Mouse (Mus musculus): ENCODE measurements around the gene Gm6217.
"Not testable (repeated sequence)": the region's sequence is repeated elsewhere in the genome, so short reads cannot be mapped to it uniquely, and the experiment has no call there.

The Gm6217 gene

GRCm38 (mm10) chr1:82931326-82931725 lies at the start of gene Gm6217:
Gene Gm6217, minus strand, starts transcription at chr1:82931399.
- CTCF ChIA-PET: not testable (repeated sequence)

- CTCF ChIA-PET: no interaction called here
Observed at GRCm38 (mm10) chr1:82977840-82978239, 46.6 kb upstream of the Gm6217 start.

GRCm38 (mm10) chr1:82975750-82976149 lies 44.6 kb upstream of the Gm6217 start:
- CTCF ChIA-PET: no interaction called here

GRCm38 (mm10) chr1:82974342-82974741 lies 43.1 kb upstream of the Gm6217 start:
- CTCF ChIA-PET: no interaction called here

- CTCF ChIA-PET: no interaction called here
Observed at GRCm38 (mm10) chr1:82973901-82974300, 42.7 kb upstream of the Gm6217 start.

GRCm38 (mm10) chr1:82973244-82973643 lies 42.0 kb upstream of the Gm6217 start:
- CTCF ChIA-PET: no interaction called here

- CTCF ChIA-PET: no interaction called here
Observed at GRCm38 (mm10) chr1:82972046-82972445, 40.8 kb upstream of the Gm6217 start.

GRCm38 (mm10) chr1:82966413-82966812 lies 35.2 kb upstream of the Gm6217 start:
- CTCF ChIA-PET: no interaction called here

- CTCF ChIA-PET: no interaction called here
Observed at GRCm38 (mm10) chr1:82959870-82960385, 28.7 kb upstream of the Gm6217 start, which contains the start of gene Gm47955. Gene Gm47955, plus strand, starts transcription at chr1:82960286.

GRCm38 (mm10) chr1:82955913-82956312 lies 24.7 kb upstream of the Gm6217 start, which contains the start of gene Gm7544:
Gene Gm7544, minus strand, starts transcription at chr1:82956013.
- CTCF ChIA-PET: not testable (repeated sequence)

- CTCF ChIA-PET: no interaction called here
Observed at GRCm38 (mm10) chr1:82948601-82949000, 17.4 kb upstream of the Gm6217 start.

GRCm38 (mm10) chr1:82946029-82946428 lies 14.8 kb upstream of the Gm6217 start:
- CTCF ChIA-PET: not testable (repeated sequence)

GRCm38 (mm10) chr1:82943295-82943694 lies 12.1 kb upstream of the Gm6217 start, which contains the start of gene A030003K21Rik:
Gene A030003K21Rik, minus strand, starts transcription at chr1:82943388.
- CTCF ChIA-PET: not testable (repeated sequence)

- CTCF ChIA-PET: not testable (repeated sequence)
Observed at GRCm38 (mm10) chr1:82942505-82942904, 11.3 kb upstream of the Gm6217 start.

GRCm38 (mm10) chr1:82938666-82939065 lies 7.5 kb upstream of the Gm6217 start:
- CTCF ChIA-PET: no interaction called here

GRCm38 (mm10) chr1:82930558-82930957 lies 641 bp downstream of the Gm6217 start:
- CTCF ChIA-PET: not testable (repeated sequence)

GRCm38 (mm10) chr1:82924650-82925049 lies 6.5 kb downstream of the Gm6217 start, which contains the start of gene A030014E15Rik:
Gene A030014E15Rik, plus strand, starts transcription at chr1:82924917.
- CTCF ChIA-PET: no interaction called here

- CTCF ChIA-PET: not testable (repeated sequence)
Observed at GRCm38 (mm10) chr1:82913434-82913833, 17.8 kb downstream of the Gm6217 start.

- CTCF ChIA-PET: no interaction called here
Observed at GRCm38 (mm10) chr1:82913025-82913424, 18.2 kb downstream of the Gm6217 start, which contains the start of gene A030005L19Rik. Gene A030005L19Rik, plus strand, starts transcription at chr1:82913325.

- CTCF ChIA-PET: no interaction called here
Observed at GRCm38 (mm10) chr1:82905886-82906285, 25.3 kb downstream of the Gm6217 start.

GRCm38 (mm10) chr1:82901201-82901600 lies 30.0 kb downstream of the Gm6217 start:
- CTCF ChIA-PET: no interaction called here

- CTCF ChIA-PET: no interaction called here
Observed at GRCm38 (mm10) chr1:82900567-82900966, 30.6 kb downstream of the Gm6217 start.

GRCm38 (mm10) chr1:82893269-82893668 lies 37.9 kb downstream of the Gm6217 start:
- CTCF ChIA-PET: no interaction called here
